Mouse (Mus musculus) urinary bladder, postnatal 25 days (tissue): ENCODE measurements around the gene Prdx1.

ENCODE experiments used
- DNase-seq: peaks from one replicate; pipeline ENCODE4 v3.0.0; 2022; ENCODE audit warnings: low spot score

Gene Prdx1

GRCm38 (mm10) chr4:116727401-116727800 is 42.1 kb downstream of the Prdx1 start:
- DNase-seq = no peak

- no peak for DNase-seq
Measured at GRCm38 (mm10) chr4:116729532-116729931, 44.2 kb downstream of the Prdx1 start.

GRCm38 (mm10) chr4:116731077-116731476 is 45.7 kb downstream of the Prdx1 start:
- DNase-seq = no peak

DNA sequence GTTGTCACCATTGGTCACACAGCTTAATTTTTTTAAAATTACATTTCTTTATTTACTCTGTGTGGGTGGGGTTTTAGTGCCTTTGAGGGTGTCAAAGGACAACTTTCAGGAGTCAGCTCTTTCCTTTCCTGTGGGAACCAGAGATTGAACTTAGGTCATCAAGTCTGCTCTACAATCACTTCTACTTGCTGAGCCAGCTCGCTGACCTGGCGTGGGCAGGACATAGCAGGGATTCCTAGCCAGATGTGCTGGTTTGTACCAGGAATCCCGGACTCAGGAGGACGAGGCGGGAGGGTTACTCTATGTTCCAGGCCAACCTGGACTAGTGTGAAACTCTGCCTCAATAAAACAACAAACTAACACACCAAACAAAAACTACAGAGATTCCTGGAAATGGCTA is 47.0 kb downstream of the Prdx1 start:
- DNase-seq = no peak

GRCm38 (mm10) chr4:116734996-116735395 is 49.7 kb downstream of the Prdx1 start:
- no peak for DNase-seq

DNA sequence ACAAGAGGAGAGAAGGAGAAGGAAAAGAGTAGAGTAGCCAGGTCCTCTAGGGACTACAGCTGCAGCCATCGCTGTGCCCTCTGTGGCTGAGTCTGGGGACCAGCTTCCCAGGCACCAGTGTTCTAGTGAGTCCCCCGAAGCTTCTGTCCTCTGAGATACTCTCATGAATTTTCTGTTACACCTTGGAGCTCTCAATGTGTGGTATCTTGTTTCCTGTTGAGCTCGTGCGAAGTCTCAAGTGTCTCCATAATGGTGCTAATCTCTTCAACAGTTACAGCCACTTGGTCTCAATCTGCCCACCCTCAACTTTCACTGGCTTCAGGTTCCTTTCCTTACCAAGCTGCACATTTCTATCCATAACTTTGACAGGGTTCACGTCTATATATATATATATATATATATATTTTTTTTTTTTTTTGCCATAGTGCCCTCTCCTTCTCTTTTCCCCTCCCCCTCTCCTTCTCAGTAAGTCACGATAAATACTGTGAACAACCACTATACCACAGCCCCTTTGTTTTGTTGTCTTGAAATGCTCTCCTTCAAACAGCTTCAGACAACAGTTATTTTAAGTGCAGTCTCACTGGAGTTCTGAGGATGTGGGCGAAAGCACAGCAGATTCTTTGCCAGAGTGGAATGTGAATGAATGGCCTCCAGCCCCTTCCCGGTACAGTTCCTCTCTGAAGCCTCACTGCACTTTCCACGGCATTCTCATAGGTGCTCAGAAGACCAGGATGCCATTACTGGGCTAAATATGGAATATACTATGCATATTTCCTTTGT is 53.8 kb downstream of the Prdx1 start:
- DNase-seq = no peak

DNA sequence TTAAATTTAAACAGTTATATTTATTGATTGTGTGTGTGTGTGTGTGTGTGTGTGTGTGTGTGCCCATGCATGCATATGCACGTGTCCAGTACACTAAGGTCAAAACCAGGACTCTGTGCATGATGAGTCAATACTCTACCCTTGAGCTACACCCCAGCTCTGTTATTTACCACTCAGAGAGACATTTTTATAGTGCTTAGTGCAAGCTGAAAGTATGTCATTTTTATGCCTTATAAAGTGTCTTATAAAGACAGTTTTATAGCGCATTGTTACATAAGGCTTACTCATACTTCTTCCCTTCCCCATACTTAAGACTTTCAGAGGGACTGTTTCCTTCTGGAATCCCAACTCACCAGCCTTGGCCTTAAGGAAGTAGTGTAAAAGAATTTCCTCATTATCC is 64.4 kb downstream of the Prdx1 start:
- no peak for DNase-seq
